Mouse (Mus musculus) intestine, embryonic 15.5 days (tissue): Measurements from ENCODE around the gene Dio1. TPM values are rescaled to one million over a fixed set of nuclear protein-coding genes. Genes with fewer than 3 reads are reported as not detected.

Experiments used
- polyA plus RNA-seq: library from polyadenylated mRNA; unstranded; fragments of >200 nt; fragmentation: Nextera tagmentation; extraction: Ambion mirVana; gene quantifications from 2 replicates; pipeline ENCODE4 v1.2.1, GENCODE M21; 2015

Dio1 gene
- polyA plus RNA-seq, 1 experiment from 2014 or later, result 1.5 TPM

Other genes with a start within 250 kb of the Dio1 start
- gene Mrpl37, start 240.3 kb downstream of the Dio1 start, polyA plus RNA-seq, result 103 and 115 TPM in 2 replicates
- gene Cyb5rl, start 240.2 kb downstream of the Dio1 start, polyA plus RNA-seq, result 6.1 and 6.6 TPM in 2 replicates
- gene Cdcp2, start 210.3 kb downstream of the Dio1 start, polyA plus RNA-seq, result not detected in 2 replicates
- gene Tmem59, start 128.8 kb downstream of the Dio1 start, polyA plus RNA-seq, result 394 and 425 TPM in 2 replicates
- gene Tceanc2, start 128.1 kb downstream of the Dio1 start, polyA plus RNA-seq, result 21.8 and 35.1 TPM in 2 replicates
- gene Ldlrad1, start 98.0 kb downstream of the Dio1 start, polyA plus RNA-seq, result not detected in 2 replicates
- 53.5 TPM in 2 replicates for gene Lrrc42, start 53.6 kb downstream of the Dio1 start, polyA plus RNA-seq
- 29.4 and 31.9 TPM in 2 replicates for gene Hspb11, start 53.6 kb downstream of the Dio1 start, polyA plus RNA-seq
- 69.3 and 76.8 TPM in 2 replicates for gene Yipf1, start 7.2 kb upstream of the Dio1 start, polyA plus RNA-seq
- gene Ndc1, start 60.6 kb upstream of the Dio1 start, polyA plus RNA-seq, result 28.6 and 32.6 TPM in 2 replicates
- gene Glis1, start 127.4 kb upstream of the Dio1 start, polyA plus RNA-seq, result 0.78 and 0.85 TPM in 2 replicates